Mouse (Mus musculus) erythroblast, adult 5-6 weeks (primary cell): Measurements from ENCODE around the gene Os9. TPM values are rescaled to one million over a fixed set of nuclear protein-coding genes. Genes with fewer than 3 reads are reported as not detected.

Experiments
- ATAC-seq: replicated peaks from 2 replicates; pipeline ENCODE4 v1.8.0; 2016; ENCODE audit warnings: moderate number of reproducible peaks, mild to moderate bottlenecking, moderate TSS enrichment, inconsistent platforms; ENCODE audit not compliant: poor library complexity, low FRiP score, severe bottlenecking
- total RNA-seq, 2 experiments: library from RNA; stranded (forward) in 1 of 2; stranded (reverse) in 1 of 2; fragments of 150-400 nt in 1 of 2; fragments of 200-764, 138-1000 nt in 1 of 2; gene quantifications; 2 replicates each; pipeline versions ENCODE4 v1.2.3 to v1.2.4; 2015 to 2017; ENCODE audit warnings: low replicate concordance in 2 of 2

Gene Os9
- total RNA-seq, 2 experiments from 2014 or later = 15.0 to 60.7 TPM

DNA sequence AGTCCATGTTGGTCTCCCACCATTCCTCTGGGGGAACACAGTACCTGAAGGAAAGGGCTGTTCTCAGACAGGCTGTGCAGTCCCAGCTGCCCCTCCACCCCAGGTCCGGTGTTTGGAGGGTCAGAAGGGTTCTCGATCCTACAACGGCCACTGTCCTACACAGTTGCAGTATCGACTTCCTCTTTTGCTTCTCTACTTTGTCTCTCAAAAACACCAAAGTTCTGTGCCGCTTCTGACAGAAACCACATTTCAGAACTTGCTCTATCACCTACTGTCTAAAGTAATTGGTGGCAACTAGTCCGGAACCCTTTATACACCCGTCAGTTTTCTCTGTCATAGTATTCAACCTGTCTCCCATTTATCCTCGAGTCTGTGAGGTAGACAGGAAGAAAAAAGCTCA, 65.5 kb downstream of the Os9 start:
- ATAC-seq = no peak

GRCm38 (mm10) chr10:127054646-127055045, 66.3 kb downstream of the Os9 start:
- ATAC-seq = no peak

DNA sequence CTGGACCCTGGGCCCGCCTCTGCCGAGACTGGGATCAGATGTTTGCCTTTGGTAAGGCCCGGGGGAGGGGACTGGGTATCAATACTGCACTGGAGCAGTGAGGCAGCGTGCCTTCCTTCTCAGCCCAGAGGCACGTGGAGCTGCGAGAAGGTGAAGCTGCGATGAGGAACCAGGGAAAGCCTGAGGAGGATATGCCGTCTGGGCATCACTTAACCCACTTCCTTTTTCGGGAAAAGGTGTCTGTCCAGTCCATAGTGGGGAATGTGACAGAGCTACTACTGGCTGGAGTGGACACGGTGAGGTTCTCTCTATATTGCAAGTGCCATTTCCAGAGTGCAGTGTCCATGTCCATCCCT, 70.8 kb downstream of the Os9 start:
- ATAC-seq = no peak

DNA sequence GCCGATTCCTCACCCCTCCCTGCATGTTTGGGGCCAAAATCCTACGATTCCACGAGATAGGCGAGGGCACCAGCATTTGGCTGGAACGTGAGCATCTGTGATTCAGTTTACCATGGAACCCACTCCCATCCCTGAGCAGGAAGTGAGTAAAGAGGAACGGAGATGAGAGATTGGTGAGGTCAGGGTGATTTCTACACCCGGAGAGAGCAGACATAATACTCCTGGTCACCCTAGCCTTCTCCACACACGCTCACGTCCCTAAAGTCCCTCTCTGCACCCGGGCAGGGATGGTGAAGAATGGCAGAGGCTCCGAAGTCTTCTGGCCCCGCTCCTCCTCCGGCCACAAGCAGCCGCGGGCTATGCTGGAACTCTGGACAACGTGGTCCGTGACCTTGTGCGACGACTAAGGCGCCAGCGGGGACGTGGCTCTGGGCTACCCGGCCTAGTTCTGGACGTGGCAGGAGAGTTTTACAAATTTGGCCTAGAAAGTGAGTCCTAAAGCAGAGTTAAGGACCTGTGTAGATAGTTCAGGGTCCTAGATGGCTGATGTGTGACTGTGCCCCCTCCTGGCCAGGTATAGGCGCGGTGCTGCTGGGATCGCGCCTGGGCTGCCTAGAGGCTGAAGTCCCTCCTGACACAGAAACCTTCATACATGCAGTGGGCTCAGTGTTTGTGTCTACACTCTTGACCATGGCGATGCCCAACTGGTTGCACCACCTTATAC, 71.4 kb downstream of the Os9 start:
- ATAC-seq = no peak

- ATAC-seq = no peak
Measured at GRCm38 (mm10) chr10:127048608-127049394, 72.1 kb downstream of the Os9 start.

- ATAC-seq = no peak
Measured at GRCm38 (mm10) chr10:127047954-127048353, 73.0 kb downstream of the Os9 start, which contains the start of gene Cyp27b1. Gene Cyp27b1 (plus strand): TSS chr10:127048250.

Other genes starting within 250 kb of the Os9 start
- gene Atp23, start 219.8 kb downstream of the Os9 start, total RNA-seq (2015; ENCODE audit: low replicate concordance) = 0.38 and 2.3 TPM in 2 replicates
- gene Atp23, start 219.8 kb downstream of the Os9 start, total RNA-seq (2017; ENCODE audit: low replicate concordance) = 0.09 and 0.98 TPM in 2 replicates
- gene Ctdsp2, start 142.4 kb downstream of the Os9 start, total RNA-seq (2015; ENCODE audit: low replicate concordance) = 19.6 and 29.3 TPM in 2 replicates
- 16.5 and 20.9 TPM in 2 replicates for gene Ctdsp2, start 142.4 kb downstream of the Os9 start, total RNA-seq (2017; ENCODE audit: low replicate concordance)
- gene Avil, start 120.4 kb downstream of the Os9 start, total RNA-seq (2015; ENCODE audit: low replicate concordance) = not detected in 2 replicates
- not detected in 2 replicates for gene Avil, start 120.4 kb downstream of the Os9 start, total RNA-seq (2017; ENCODE audit: low replicate concordance)
- 5.0 and 5.8 TPM in 2 replicates for gene Tsfm, start 90.3 kb downstream of the Os9 start, total RNA-seq (2015; ENCODE audit: low replicate concordance)
- 2.9 and 5.9 TPM in 2 replicates for gene Tsfm, start 90.3 kb downstream of the Os9 start, total RNA-seq (2017; ENCODE audit: low replicate concordance)
- gene Mettl1, start 79.7 kb downstream of the Os9 start, total RNA-seq (2015; ENCODE audit: low replicate concordance) = 2.9 and 12.5 TPM in 2 replicates
- gene Mettl1, start 79.7 kb downstream of the Os9 start, total RNA-seq (2017; ENCODE audit: low replicate concordance) = 0.42 and 2.0 TPM in 2 replicates
- not detected in 2 replicates for gene Eef1akmt3, start 79.6 kb downstream of the Os9 start, total RNA-seq (2015; ENCODE audit: low replicate concordance)
- not detected in 2 replicates for gene Eef1akmt3, start 79.6 kb downstream of the Os9 start, total RNA-seq (2017; ENCODE audit: low replicate concordance)
- not detected in 2 replicates for gene Cyp27b1, start 72.9 kb downstream of the Os9 start, total RNA-seq (2015; ENCODE audit: low replicate concordance)
- gene Cyp27b1, start 72.9 kb downstream of the Os9 start, total RNA-seq (2017; ENCODE audit: low replicate concordance) = not detected in 2 replicates
- not detected in 2 replicates for gene March9, start 60.9 kb downstream of the Os9 start, total RNA-seq (2015; ENCODE audit: low replicate concordance)
- gene March9, start 60.9 kb downstream of the Os9 start, total RNA-seq (2017; ENCODE audit: low replicate concordance) = not detected in 2 replicates
- 83.0 and 90.1 TPM in 2 replicates for gene Cdk4, start 57.6 kb downstream of the Os9 start, total RNA-seq (2015; ENCODE audit: low replicate concordance)
- gene Cdk4, start 57.6 kb downstream of the Os9 start, total RNA-seq (2017; ENCODE audit: low replicate concordance) = 43.8 and 71.5 TPM in 2 replicates
- 25.3 and 30.4 TPM in 2 replicates for gene Tspan31, start 50.9 kb downstream of the Os9 start, total RNA-seq (2015; ENCODE audit: low replicate concordance)
- 8.6 and 19.0 TPM in 2 replicates for gene Tspan31, start 50.9 kb downstream of the Os9 start, total RNA-seq (2017; ENCODE audit: low replicate concordance)
- gene Agap2, start 45.8 kb downstream of the Os9 start, total RNA-seq (2015; ENCODE audit: low replicate concordance) = 1.9 and 6.5 TPM in 2 replicates
- 2.0 and 4.0 TPM in 2 replicates for gene Agap2, start 45.8 kb downstream of the Os9 start, total RNA-seq (2017; ENCODE audit: low replicate concordance)
- gene B4galnt1, start 44.1 kb upstream of the Os9 start, total RNA-seq (2015; ENCODE audit: low replicate concordance) = 33.0 and 34.3 TPM in 2 replicates
- gene B4galnt1, start 44.1 kb upstream of the Os9 start, total RNA-seq (2017; ENCODE audit: low replicate concordance) = 8.1 and 17.6 TPM in 2 replicates
- not detected in 2 replicates for gene Slc26a10, start 59.5 kb upstream of the Os9 start, total RNA-seq (2015; ENCODE audit: low replicate concordance)
- 0.28 TPM in 1 of 2 replicates, not detected in the other for gene Slc26a10, start 59.5 kb upstream of the Os9 start, total RNA-seq (2017; ENCODE audit: low replicate concordance)
- 0.84 and 1.7 TPM in 2 replicates for gene Arhgef25, start 69.0 kb upstream of the Os9 start, total RNA-seq (2015; ENCODE audit: low replicate concordance)
- gene Arhgef25, start 69.0 kb upstream of the Os9 start, total RNA-seq (2017; ENCODE audit: low replicate concordance) = 2.2 and 2.7 TPM in 2 replicates
- 10.4 and 18.0 TPM in 2 replicates for gene Dtx3, start 74.6 kb upstream of the Os9 start, total RNA-seq (2015; ENCODE audit: low replicate concordance)
- gene Dtx3, start 74.6 kb upstream of the Os9 start, total RNA-seq (2017; ENCODE audit: low replicate concordance) = 8.4 and 9.4 TPM in 2 replicates
- gene Pip4k2c, start 90.5 kb upstream of the Os9 start, total RNA-seq (2015; ENCODE audit: low replicate concordance) = 11.3 and 13.3 TPM in 2 replicates
- 19.6 and 25.6 TPM in 2 replicates for gene Pip4k2c, start 90.5 kb upstream of the Os9 start, total RNA-seq (2017; ENCODE audit: low replicate concordance)
- 0.42 TPM in 1 of 2 replicates, not detected in the other for gene Kif5a, start 142.2 kb upstream of the Os9 start, total RNA-seq (2015; ENCODE audit: low replicate concordance)
- gene Kif5a, start 142.2 kb upstream of the Os9 start, total RNA-seq (2017; ENCODE audit: low replicate concordance) = under 0.01 TPM in 1 of 2 replicates, not detected in the other
- gene Dctn2, start 145.2 kb upstream of the Os9 start, total RNA-seq (2015; ENCODE audit: low replicate concordance) = 32.5 and 59.1 TPM in 2 replicates
- 73.0 and 77.9 TPM in 2 replicates for gene Dctn2, start 145.2 kb upstream of the Os9 start, total RNA-seq (2017; ENCODE audit: low replicate concordance)
- gene Mbd6, start 167.9 kb upstream of the Os9 start, total RNA-seq (2015; ENCODE audit: low replicate concordance) = 22.4 and 33.0 TPM in 2 replicates
- 6.1 and 7.1 TPM in 2 replicates for gene Mbd6, start 167.9 kb upstream of the Os9 start, total RNA-seq (2017; ENCODE audit: low replicate concordance)
- 35.1 and 38.8 TPM in 2 replicates for gene Mars, start 190.7 kb upstream of the Os9 start, total RNA-seq (2015; ENCODE audit: low replicate concordance)
- 43.5 and 45.6 TPM in 2 replicates for gene Mars, start 190.7 kb upstream of the Os9 start, total RNA-seq (2017; ENCODE audit: low replicate concordance)
- gene Arhgap9, start 200.8 kb upstream of the Os9 start, total RNA-seq (2015; ENCODE audit: low replicate concordance) = 19.9 and 21.1 TPM in 2 replicates
- gene Arhgap9, start 200.8 kb upstream of the Os9 start, total RNA-seq (2017; ENCODE audit: low replicate concordance) = 14.6 and 18.7 TPM in 2 replicates
- gene Gli1, start 220.8 kb upstream of the Os9 start, total RNA-seq (2015; ENCODE audit: low replicate concordance) = not detected in 2 replicates
- gene Gli1, start 220.8 kb upstream of the Os9 start, total RNA-seq (2017; ENCODE audit: low replicate concordance) = not detected in 2 replicates
- not detected in 2 replicates for gene Inhbe, start 233.3 kb upstream of the Os9 start, total RNA-seq (2015; ENCODE audit: low replicate concordance)
- gene Inhbe, start 233.3 kb upstream of the Os9 start, total RNA-seq (2017; ENCODE audit: low replicate concordance) = not detected in 2 replicates
- not detected in 2 replicates for gene Inhbc, start 249.3 kb upstream of the Os9 start, total RNA-seq (2015; ENCODE audit: low replicate concordance)
- gene Inhbc, start 249.3 kb upstream of the Os9 start, total RNA-seq (2017; ENCODE audit: low replicate concordance) = not detected in 2 replicates